Mouse (Mus musculus) frontal cortex, postnatal 10 days (tissue): ENCODE results near the gene Hist1h3d.
"Not testable (repeated sequence)": the region's sequence is repeated elsewhere in the genome, so short reads cannot be mapped to it uniquely, and the experiment has no call there.

Source experiments
- DNase-seq, 2 experiments: peaks; one replicate each; pipeline ENCODE4 v3.0.0; 2022; ENCODE audit warnings: low spot score in 2 of 2, mixed read lengths in 1 of 2

The Hist1h3d gene

GRCm38 (mm10) chr13:23575271-23575851, at the start of gene Hist1h3d:
Gene Hist1h3d, plus strand, starts transcription at chr13:23575763.
- peak in 1 of 2 experiments; percentile 44 for DNase-seq

GRCm38 (mm10) chr13:23525901-23526300, 49.7 kb upstream of the Hist1h3d start:
- no peak for DNase-seq

- DNase-seq: peak; percentile 71 to 89
Measured at GRCm38 (mm10) chr13:23526312-23526711, 49.3 kb upstream of the Hist1h3d start.

- DNase-seq: no peak
Measured at GRCm38 (mm10) chr13:23529005-23529404, 46.6 kb upstream of the Hist1h3d start.

- DNase-seq: no peak
Measured at GRCm38 (mm10) chr13:23529480-23530165, 45.9 kb upstream of the Hist1h3d start.

- peak in 1 of 2 experiments; percentile 67 for DNase-seq
Measured at GRCm38 (mm10) chr13:23530181-23530900, 45.2 kb upstream of the Hist1h3d start.

GRCm38 (mm10) chr13:23530901-23531875, 44.4 kb upstream of the Hist1h3d start, which contains the start of gene Hist1h4h:
Gene Hist1h4h, plus strand, starts transcription at chr13:23531050.
- DNase-seq: peak; percentile 96 to 97

GRCm38 (mm10) chr13:23532262-23533075, 43.1 kb upstream of the Hist1h3d start:
- no peak for DNase-seq

GRCm38 (mm10) chr13:23533560-23534367, 41.8 kb upstream of the Hist1h3d start, which contains the start of gene Hist1h2af:
Gene Hist1h2af, plus strand, starts transcription at chr13:23533906.
- DNase-seq: peak; percentile 61 to 64

GRCm38 (mm10) chr13:23534368-23535131, 41.0 kb upstream of the Hist1h3d start:
- DNase-seq: no peak

- DNase-seq: peak; percentile 89 to 90
Measured at GRCm38 (mm10) chr13:23535137-23536075, 40.2 kb upstream of the Hist1h3d start, which contains the start of gene Hist1h3g. Gene Hist1h3g, plus strand, starts transcription at chr13:23535422.

- no peak for DNase-seq
Measured at GRCm38 (mm10) chr13:23536076-23536822, 39.3 kb upstream of the Hist1h3d start.

- no peak for DNase-seq
Measured at GRCm38 (mm10) chr13:23537006-23537710, 38.4 kb upstream of the Hist1h3d start.

- no peak for DNase-seq
Measured at GRCm38 (mm10) chr13:23538249-23538648, 37.3 kb upstream of the Hist1h3d start.

GRCm38 (mm10) chr13:23539821-23540220, 35.7 kb upstream of the Hist1h3d start:
- not testable (repeated sequence) for DNase-seq

GRCm38 (mm10) chr13:23541497-23541896, 34.1 kb upstream of the Hist1h3d start:
- DNase-seq: no peak
